Mouse (Mus musculus): ENCODE data around the gene Trmt61a. TPM values are rescaled to one million over a fixed set of nuclear protein-coding genes. Genes with fewer than 3 reads are reported as not detected.

The Trmt61a gene
- polyA plus RNA-seq, 1 experiment from 2014 or later, result 9.9 TPM

- H3K9ac ChIP-seq (ENCODE audit: low read length), result no peak overlapping the region
- H3K27me3 ChIP-seq (replicated peaks; ENCODE audit: control insufficient read depth, insufficient read depth, low read length), result peaks cover 20% of the 10 kb centered on the region
- no peaks in the 10 kb centered on the region for H3K9me3 ChIP-seq (ENCODE audit: control insufficient read depth, low read length)
- no peak overlapping the region for H3K27ac ChIP-seq (ENCODE audit: low read depth)
- no peak for DNase-seq (ENCODE audit: low spot score)
- H3K36me3 ChIP-seq (ENCODE audit: control insufficient read depth, insufficient read depth, low read length), result peaks cover 4% of the 10 kb centered on the region; the same call in 1 of the 2 replicates
- H3K4me3 ChIP-seq (ENCODE audit: low read depth, low read length), result peak overlapping the region; percentile 53
- peaks cover 29% of the 10 kb centered on the region for H3K4me1 ChIP-seq (replicated peaks; ENCODE audit: control insufficient read depth, insufficient read depth, low read length)
- 69% methylated on average over 8 of the region's 8 CpGs for WGBS
- H3K4me2 ChIP-seq (ENCODE audit: low read length), result peak overlapping the region; percentile 68
- ATAC-seq (replicated peaks; ENCODE audit: low FRiP score, low TSS enrichment, low read depth), result no peak
Measured at GRCm38 (mm10) chr12:111669961-111670360, 7.9 kb upstream of the Trmt61a start.

- WGBS, result 17% methylated on average over 29 of the region's 29 CpGs
- peak overlapping the region; percentile 55 for H3K9ac ChIP-seq (ENCODE audit: low read length)
Measured at GRCm38 (mm10) chr12:111670371-111670971, 7.4 kb upstream of the Trmt61a start.

GRCm38 (mm10) chr12:111670976-111671375, 6.9 kb upstream of the Trmt61a start:
- H3K27ac ChIP-seq (ENCODE audit: low read depth), result no peak overlapping the region

More at GRCm38 (mm10) chr12:111670371-111670971, 7.4 kb upstream of the Trmt61a start:
- Histone ChIP-seq H3K9me3 (ENCODE audit: control insufficient read depth, low read length) (no peaks in the 10 kb centered on the region), H3K4me1 (replicated peaks; ENCODE audit: control insufficient read depth, insufficient read depth, low read length) (peaks cover 26% of the 10 kb centered on the region), H3K4me2 (ENCODE audit: low read length) (peak overlapping the region; percentile 68), H3K27ac (ENCODE audit: low read depth) (no peak overlapping the region), H3K4me3 (ENCODE audit: low read depth, low read length) (peak overlapping the region; percentile 53), H3K27me3 (replicated peaks; ENCODE audit: control insufficient read depth, insufficient read depth, low read length) (peaks cover 20% of the 10 kb centered on the region), H3K36me3 (ENCODE audit: control insufficient read depth, insufficient read depth, low read length) (peaks cover 4% of the 10 kb centered on the region; the same call in 1 of the 2 replicates)
- DNase-seq (ENCODE audit: low spot score) (no peak), ATAC-seq (replicated peaks; ENCODE audit: low FRiP score, low TSS enrichment, low read depth) (no peak)

GRCm38 (mm10) chr12:111671431-111671902, 6.4 kb upstream of the Trmt61a start:
- peaks cover 4% of the 10 kb centered on the region; the same call in 1 of the 2 replicates for H3K36me3 ChIP-seq (ENCODE audit: control insufficient read depth, insufficient read depth, low read length)
- peaks cover 26% of the 10 kb centered on the region for H3K4me1 ChIP-seq (replicated peaks; ENCODE audit: control insufficient read depth, insufficient read depth, low read length)
- H3K9me3 ChIP-seq (ENCODE audit: control insufficient read depth, low read length), result no peaks in the 10 kb centered on the region
- DNase-seq (ENCODE audit: low spot score) (peak; percentile 82), ATAC-seq (replicated peaks; ENCODE audit: low FRiP score, low TSS enrichment, low read depth) (0 out of 2 replicates have a peak, but pooled peaks have one; percentile 4)
- H3K4me3 ChIP-seq (ENCODE audit: low read depth, low read length), result peak overlapping the region; percentile 53
- H3K27me3 ChIP-seq (replicated peaks; ENCODE audit: control insufficient read depth, insufficient read depth, low read length), result peaks cover 20% of the 10 kb centered on the region
- 0 out of 2 replicates have a peak overlapping the region, but pooled peaks have one; percentile 16 for H3K27ac ChIP-seq (ENCODE audit: low read depth)
- WGBS, result 1% methylated on average over 34 of the region's 34 CpGs
- peak overlapping the region; percentile 68 for H3K4me2 ChIP-seq (ENCODE audit: low read length)
- H3K9ac ChIP-seq (ENCODE audit: low read length), result peak overlapping the region; percentile 55

More at GRCm38 (mm10) chr12:111670976-111671375, 6.9 kb upstream of the Trmt61a start:
- no peak for DNase-seq (ENCODE audit: low spot score)
- Histone ChIP-seq H3K36me3 (ENCODE audit: control insufficient read depth, insufficient read depth, low read length) (peaks cover 4% of the 10 kb centered on the region; the same call in 1 of the 2 replicates), H3K4me1 (replicated peaks; ENCODE audit: control insufficient read depth, insufficient read depth, low read length) (peaks cover 26% of the 10 kb centered on the region), H3K9me3 (ENCODE audit: control insufficient read depth, low read length) (no peaks in the 10 kb centered on the region), H3K4me2 (ENCODE audit: low read length) (peak overlapping the region; percentile 68), H3K4me3 (ENCODE audit: low read depth, low read length) (peak overlapping the region; percentile 53), H3K27me3 (replicated peaks; ENCODE audit: control insufficient read depth, insufficient read depth, low read length) (peaks cover 20% of the 10 kb centered on the region), H3K9ac (ENCODE audit: low read length) (peak overlapping the region; percentile 55)
- ATAC-seq (replicated peaks; ENCODE audit: low FRiP score, low TSS enrichment, low read depth), result no peak
- 2% methylated on average over 35 of the region's 35 CpGs for WGBS

GRCm38 (mm10) chr12:111672176-111672575, 5.7 kb upstream of the Trmt61a start, which contains the start of gene Ckb:
Ckb (minus strand) TSS chr12:111672338.
- H3K4me3 ChIP-seq (ENCODE audit: low read depth, low read length), result peak within 1 kb of the TSS; percentile 53
- WGBS, result under 1% methylated on average over 31 of the region's 31 CpGs
- peak; percentile 86 for DNase-seq (ENCODE audit: low spot score)
- peaks cover 4% of the 10 kb centered on the region; the same call in 1 of the 2 replicates for H3K36me3 ChIP-seq (ENCODE audit: control insufficient read depth, insufficient read depth, low read length)
- no peaks in the 10 kb centered on the region for H3K9me3 ChIP-seq (ENCODE audit: control insufficient read depth, low read length)
- H3K4me2 ChIP-seq (ENCODE audit: low read length), result peak within 1 kb of the TSS; percentile 68
- peak within 1 kb of the TSS; percentile 55 for H3K9ac ChIP-seq (ENCODE audit: low read length)
- peak within 1 kb of the TSS; percentile 16; the same call in 1 of the 2 replicates for H3K27ac ChIP-seq (ENCODE audit: low read depth)
- ATAC-seq (replicated peaks; ENCODE audit: low FRiP score, low TSS enrichment, low read depth), result peak; percentile 63
- peaks cover 20% of the 10 kb centered on the region for H3K27me3 ChIP-seq (replicated peaks; ENCODE audit: control insufficient read depth, insufficient read depth, low read length)
- H3K4me1 ChIP-seq (replicated peaks; ENCODE audit: control insufficient read depth, insufficient read depth, low read length), result peaks cover 32% of the 10 kb centered on the region

- peaks cover 36% of the 10 kb centered on the region for H3K4me1 ChIP-seq (replicated peaks; ENCODE audit: control insufficient read depth, insufficient read depth, low read length)
- DNase-seq (ENCODE audit: low spot score) (no peak), ATAC-seq (replicated peaks; ENCODE audit: low FRiP score, low TSS enrichment, low read depth) (no peak)
- no peaks in the 10 kb centered on the region for H3K9me3 ChIP-seq (ENCODE audit: control insufficient read depth, low read length)
- peak overlapping the region; percentile 68 for H3K4me2 ChIP-seq (ENCODE audit: low read length)
- peaks cover 4% of the 10 kb centered on the region; the same call in 1 of the 2 replicates for H3K36me3 ChIP-seq (ENCODE audit: control insufficient read depth, insufficient read depth, low read length)
- peak overlapping the region; percentile 53 for H3K4me3 ChIP-seq (ENCODE audit: low read depth, low read length)
- 12% methylated on average over 12 of the region's 12 CpGs for WGBS
- 0 out of 2 replicates have a peak overlapping the region, but pooled peaks have one; percentile 6 for H3K9ac ChIP-seq (ENCODE audit: low read length)
- no peak overlapping the region for H3K27ac ChIP-seq (ENCODE audit: low read depth)
- peaks cover 20% of the 10 kb centered on the region for H3K27me3 ChIP-seq (replicated peaks; ENCODE audit: control insufficient read depth, insufficient read depth, low read length)
Measured at GRCm38 (mm10) chr12:111672581-111672980, 5.3 kb upstream of the Trmt61a start.

GRCm38 (mm10) chr12:111674850-111675486, 2.9 kb upstream of the Trmt61a start:
- no peaks in the 10 kb centered on the region for H3K36me3 ChIP-seq (ENCODE audit: control insufficient read depth, insufficient read depth, low read length)
- H3K4me3 ChIP-seq (ENCODE audit: low read depth, low read length), result no peak overlapping the region
- no peaks in the 10 kb centered on the region for H3K9me3 ChIP-seq (ENCODE audit: control insufficient read depth, low read length)
- H3K4me1 ChIP-seq (replicated peaks; ENCODE audit: control insufficient read depth, insufficient read depth, low read length), result peaks cover 37% of the 10 kb centered on the region
- peaks cover 20% of the 10 kb centered on the region for H3K27me3 ChIP-seq (replicated peaks; ENCODE audit: control insufficient read depth, insufficient read depth, low read length)
- WGBS, result 45% methylated on average over 2 of the region's 2 CpGs
- peak; percentile 48 for DNase-seq (ENCODE audit: low spot score)
- H3K4me2 ChIP-seq (ENCODE audit: low read length), result no peak overlapping the region
- H3K9ac ChIP-seq (ENCODE audit: low read length), result no peak overlapping the region
- H3K27ac ChIP-seq (ENCODE audit: low read depth), result peak overlapping the region; percentile 19; the same call in 1 of the 2 replicates
- ATAC-seq (replicated peaks; ENCODE audit: low FRiP score, low TSS enrichment, low read depth), result no peak

- peaks cover 32% of the 10 kb centered on the region for H3K4me1 ChIP-seq (replicated peaks; ENCODE audit: control insufficient read depth, insufficient read depth, low read length)
- DNase-seq (ENCODE audit: low spot score), result peak; percentile 52
- no peaks in the 10 kb centered on the region for H3K9me3 ChIP-seq (ENCODE audit: control insufficient read depth, low read length)
- WGBS, result 63% methylated on average over 6 of the region's 6 CpGs
- no peak overlapping the region for H3K4me3 ChIP-seq (ENCODE audit: low read depth, low read length)
- no peak; the same call in 1 of the 2 replicates for ATAC-seq (replicated peaks; ENCODE audit: low FRiP score, low TSS enrichment, low read depth)
- H3K27me3 ChIP-seq (replicated peaks; ENCODE audit: control insufficient read depth, insufficient read depth, low read length), result peaks cover 20% of the 10 kb centered on the region
- H3K4me2 ChIP-seq (ENCODE audit: low read length), result no peak overlapping the region
- no peak overlapping the region for H3K9ac ChIP-seq (ENCODE audit: low read length)
- H3K27ac ChIP-seq (ENCODE audit: low read depth), result peak overlapping the region; percentile 92; the same call in 1 of the 2 replicates
- H3K36me3 ChIP-seq (ENCODE audit: control insufficient read depth, insufficient read depth, low read length), result peaks cover 6% of the 10 kb centered on the region; the same call in 1 of the 2 replicates
Measured at GRCm38 (mm10) chr12:111675797-111676580, 1.9 kb upstream of the Trmt61a start.
